Mouse (Mus musculus) induced T-regulatory cell, adult 2 months (primary cell): Measurements from ENCODE around the gene 1110059E24Rik.

ENCODE experiments used
- DNase-seq: peaks from one replicate; pipeline ENCODE4 v3.0.0-alpha.2; 2012; ENCODE audit warnings: low read depth

Gene 1110059E24Rik

GRCm38 (mm10) chr19:21571986-21572385, 80.8 kb downstream of the 1110059E24Rik start:
- DNase-seq = no peak

GRCm38 (mm10) chr19:21571223-21571980, 81.4 kb downstream of the 1110059E24Rik start:
- peak; percentile 89 for DNase-seq

- DNase-seq = no peak
These were observed 82.0 kb downstream of the 1110059E24Rik start for GRCm38 (mm10) chr19:21570778-21571177.

- no peak for DNase-seq
These were observed 84.1 kb downstream of the 1110059E24Rik start for GRCm38 (mm10) chr19:21568528-21569185.

GRCm38 (mm10) chr19:21567933-21568332, 84.8 kb downstream of the 1110059E24Rik start:
- DNase-seq = no peak

- no peak for DNase-seq
These were observed 86.3 kb downstream of the 1110059E24Rik start for GRCm38 (mm10) chr19:21566484-21566883.

GRCm38 (mm10) chr19:21564461-21564797, 88.3 kb downstream of the 1110059E24Rik start:
- no peak for DNase-seq

- peak; percentile 86 for DNase-seq
These were observed 88.9 kb downstream of the 1110059E24Rik start for GRCm38 (mm10) chr19:21563789-21564460.

GRCm38 (mm10) chr19:21562996-21563395, 89.8 kb downstream of the 1110059E24Rik start:
- no peak for DNase-seq

GRCm38 (mm10) chr19:21552801-21553200, 100.0 kb downstream of the 1110059E24Rik start:
- no peak for DNase-seq

GRCm38 (mm10) chr19:21551921-21552536, 100.7 kb downstream of the 1110059E24Rik start:
- DNase-seq = no peak

- peak; percentile 55 for DNase-seq
These were observed 103.1 kb downstream of the 1110059E24Rik start for GRCm38 (mm10) chr19:21549713-21550112.

- no peak for DNase-seq
These were observed 103.8 kb downstream of the 1110059E24Rik start for GRCm38 (mm10) chr19:21548947-21549346.

- DNase-seq = no peak
These were observed 115.7 kb downstream of the 1110059E24Rik start for GRCm38 (mm10) chr19:21537125-21537524.
